Mouse (Mus musculus): ENCODE measurements around the gene Ppp4r3b. TPM values are rescaled to one million over a fixed set of nuclear protein-coding genes. Genes with fewer than 3 reads are reported as not detected.

Ppp4r3b gene
- total and polyA plus RNA-seq, 3 experiments = 58.9 to 145 (median 95.7) TPM

- H3K27ac ChIP-seq (ENCODE audit: control insufficient read depth, low read depth, low read length) = no peak overlapping the region
- H3K9ac ChIP-seq (ENCODE audit: control insufficient read depth, low read depth, low read length, poor library complexity, severe bottlenecking) = no peak overlapping the region
- H3K4me1 ChIP-seq (ENCODE audit: control insufficient read depth in 1 of 2, insufficient read depth in 2 of 2, low read length in 2 of 2) = peaks cover 3 to 29% of the 10 kb centered on the region in 2 experiments; a peak in 3 of 4 replicates
- H3K4me3 ChIP-seq (ENCODE audit: control insufficient read depth in 1 of 2, insufficient read depth in 1 of 2, low read depth in 2 of 2, low read length in 2 of 2) = no peak overlapping the region
- DNase-seq (ENCODE audit: low read depth, low spot score) = no peak
- TF ChIP-seq TCF12 (IDR thresholded peaks at IDR 0.05; ENCODE audit: low read depth, low read length) (no peak), MAFK (IDR thresholded peaks at IDR 0.05; ENCODE audit: borderline replicate concordance, low read depth, low read length) (peak; percentile 79), ELF1 (IDR thresholded peaks at IDR 0.05; ENCODE audit: low read depth, low read length) (no peak)
- peaks cover 23 to 39% of the 10 kb centered on the region in 2 experiments for H3K36me3 ChIP-seq (ENCODE audit: control insufficient read depth in 1 of 2, insufficient read depth in 2 of 2, low read length in 2 of 2)
- peaks cover 15% of the 10 kb centered on the region for H3K79me2 ChIP-seq (ENCODE audit: control insufficient read depth, insufficient read depth, low read length, poor library complexity)
- H3K27me3 ChIP-seq (ENCODE audit: control insufficient read depth in 1 of 2, insufficient read depth in 2 of 2, low read length in 2 of 2) = no peaks in the 10 kb centered on the region
- H3K9me3 ChIP-seq (replicated peaks; ENCODE audit: insufficient read depth, low read length) = no peaks in the 10 kb centered on the region
Observed at GRCm38 (mm10) chr11:29179319-29179718, 6.6 kb downstream of the Ppp4r3b start.

DNA sequence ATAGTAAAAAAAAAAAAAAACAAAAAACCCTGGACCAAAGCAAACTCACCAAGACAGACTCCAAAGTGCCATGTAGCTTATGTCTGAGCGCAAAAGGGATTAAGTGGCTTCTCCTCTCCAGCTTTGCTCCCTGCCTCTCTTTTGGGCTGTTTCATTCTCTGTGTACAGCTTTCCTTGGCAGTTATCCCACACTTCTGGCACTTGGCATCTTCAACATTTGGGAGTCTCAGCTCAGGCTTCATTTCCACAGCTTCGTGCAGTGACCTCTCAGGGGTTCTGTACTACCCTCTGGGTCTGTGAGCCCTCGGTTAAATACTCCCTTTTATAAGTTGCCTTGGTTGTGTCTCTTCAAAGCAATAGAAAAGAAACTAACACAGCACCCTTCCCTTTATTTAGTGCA, 8.0 kb downstream of the Ppp4r3b start:
- Histone ChIP-seq H3K4me1 (ENCODE audit: control insufficient read depth in 1 of 2, insufficient read depth in 2 of 2, low read length in 2 of 2) (peaks cover 3 to 21% of the 10 kb centered on the region in 2 experiments; a peak in 3 of 4 replicates), H3K4me3 (ENCODE audit: control insufficient read depth in 1 of 2, insufficient read depth in 1 of 2, low read depth in 2 of 2, low read length in 2 of 2) (no peak overlapping the region), H3K27ac (ENCODE audit: control insufficient read depth, low read depth, low read length) (no peak overlapping the region), H3K27me3 (ENCODE audit: control insufficient read depth in 1 of 2, insufficient read depth in 2 of 2, low read length in 2 of 2) (no peaks in the 10 kb centered on the region), H3K9me3 (replicated peaks; ENCODE audit: insufficient read depth, low read length) (no peaks in the 10 kb centered on the region), H3K9ac (ENCODE audit: control insufficient read depth, low read depth, low read length, poor library complexity, severe bottlenecking) (no peak overlapping the region), H3K79me2 (ENCODE audit: control insufficient read depth, insufficient read depth, low read length, poor library complexity) (peaks cover 15% of the 10 kb centered on the region), H3K36me3 (ENCODE audit: control insufficient read depth in 1 of 2, insufficient read depth in 2 of 2, low read length in 2 of 2) (peaks cover 23 to 44% of the 10 kb centered on the region in 2 experiments)
- DNase-seq (ENCODE audit: low read depth, low spot score) = no peak
- TF ChIP-seq NELFE (IDR thresholded peaks at IDR 0.05; ENCODE audit: low read depth, low read length) (no peak), EP300 (IDR thresholded peaks at IDR 0.05; ENCODE audit: low read depth in 1 of 2, low read length in 2 of 2) (no peak), MAFK (IDR thresholded peaks at IDR 0.05; ENCODE audit: borderline replicate concordance, low read depth, low read length) (no peak)

DNA sequence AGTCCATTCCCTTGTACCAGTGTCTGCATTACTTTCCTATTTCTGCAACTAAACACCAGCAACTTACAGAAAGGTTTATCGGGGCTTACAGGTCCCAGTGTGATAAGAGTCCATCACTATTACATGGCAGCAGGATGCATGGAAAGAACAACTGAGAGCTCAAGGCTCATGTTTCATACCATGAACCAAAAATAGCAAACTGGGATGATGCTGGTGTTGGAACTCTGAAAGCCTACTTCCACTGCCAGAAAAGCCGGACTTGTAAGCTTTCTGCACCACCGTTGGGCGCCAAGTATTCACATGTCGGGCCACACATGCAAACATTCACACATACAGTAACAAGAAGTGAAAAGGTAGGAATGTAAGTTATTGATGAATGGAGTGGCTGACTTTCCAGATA, 9.1 kb downstream of the Ppp4r3b start:
- Histone ChIP-seq H3K27ac (ENCODE audit: control insufficient read depth, low read depth, low read length) (no peak overlapping the region), H3K9me3 (replicated peaks; ENCODE audit: insufficient read depth, low read length) (no peaks in the 10 kb centered on the region), H3K36me3 (ENCODE audit: control insufficient read depth in 1 of 2, insufficient read depth in 2 of 2, low read length in 2 of 2) (peaks cover 19 to 43% of the 10 kb centered on the region in 2 experiments), H3K79me2 (ENCODE audit: control insufficient read depth, insufficient read depth, low read length, poor library complexity) (peaks cover 12% of the 10 kb centered on the region), H3K4me1 (ENCODE audit: control insufficient read depth in 1 of 2, insufficient read depth in 2 of 2, low read length in 2 of 2) (peaks cover 0 to 12% of the 10 kb centered on the region in 2 experiments; a peak in 2 of 4 replicates), H3K27me3 (ENCODE audit: control insufficient read depth in 1 of 2, insufficient read depth in 2 of 2, low read length in 2 of 2) (no peaks in the 10 kb centered on the region), H3K9ac (ENCODE audit: control insufficient read depth, low read depth, low read length, poor library complexity, severe bottlenecking) (no peak overlapping the region), H3K4me3 (ENCODE audit: control insufficient read depth in 1 of 2, insufficient read depth in 1 of 2, low read depth in 2 of 2, low read length in 2 of 2) (no peak overlapping the region)
- TF ChIP-seq JUND (IDR thresholded peaks at IDR 0.05; ENCODE audit: low read depth, low read length) (no peak), MEF2A (IDR thresholded peaks at IDR 0.05; ENCODE audit: extremely low read depth, insufficient replicate concordance, low read depth, low read length, poor library complexity, severe bottlenecking) (no peak), MYB (IDR thresholded peaks at IDR 0.05; ENCODE audit: low read depth, low read length) (no peak), ZMIZ1 (IDR thresholded peaks at IDR 0.05; ENCODE audit: low read depth, low read length) (no peak), UBTF (IDR thresholded peaks at IDR 0.05; ENCODE audit: borderline replicate concordance, insufficient read depth, low read depth, low read length) (no peak), EP300 (IDR thresholded peaks at IDR 0.05; ENCODE audit: low read depth in 1 of 2, low read length in 2 of 2) (no peak), MYC (IDR thresholded peaks at IDR 0.05; ENCODE audit: low read depth, low read length) (no peak), POLR2A (IDR thresholded peaks at IDR 0.05; ENCODE audit: control insufficient read depth in 1 of 2, insufficient read depth in 1 of 2, low read depth in 1 of 2, low read length in 2 of 2, poor library complexity in 1 of 2) (no peak), RAD21 (IDR thresholded peaks at IDR 0.05; ENCODE audit: low read depth, low read length) (no peak), KAT2A (conservative IDR thresholded peaks at IDR 0.05; ENCODE audit: low read depth, low read length) (no peak), NELFE (IDR thresholded peaks at IDR 0.05; ENCODE audit: low read depth, low read length) (no peak), RCOR1 (IDR thresholded peaks at IDR 0.05; ENCODE audit: low read depth, low read length) (no peak), GATA1 (IDR thresholded peaks at IDR 0.05; ENCODE audit: low read depth, low read length) (no peak), USF2 (IDR thresholded peaks at IDR 0.05; ENCODE audit: borderline replicate concordance in 1 of 2, insufficient read depth in 1 of 2, low read depth in 1 of 2, low read length in 2 of 2) (no peak), ETS1 (IDR thresholded peaks at IDR 0.05; ENCODE audit: low read depth, low read length) (no peak), MXI1 (IDR thresholded peaks at IDR 0.05; ENCODE audit: low read depth, low read length) (no peak), CHD2 (IDR thresholded peaks at IDR 0.05; ENCODE audit: low read length) (no peak), CTCF (IDR thresholded peaks at IDR 0.05 in 2 of 3, conservative IDR thresholded peaks at IDR 0.05 in 1 of 3; ENCODE audit: control insufficient read depth in 1 of 3, insufficient read depth in 1 of 3, low read depth in 2 of 3, low read length in 3 of 3, poor library complexity in 1 of 3, severe bottlenecking in 1 of 3) (no peak)
- DNase-seq (ENCODE audit: low read depth, low spot score) = no peak
